Mouse (Mus musculus) layer of hippocampus, postnatal 14 days (tissue): ENCODE results near the gene Mapk1ip1. TPM values are rescaled to one million over a fixed set of nuclear protein-coding genes. Genes with fewer than 3 reads are reported as not detected.

Experiments
- DNase-seq, 2 experiments: peaks; one replicate each; pipeline ENCODE4 v3.0.0; 2021 to 2022; ENCODE audit warnings: low spot score in 2 of 2, mixed read lengths in 1 of 2
- long read RNA-seq, 2 experiments: library from polyadenylated mRNA; stranded (forward); transcript quantifications; one replicate each; pipeline ENCODE4 v2.0.0; 2021
- total RNA-seq, 2 experiments: library from RNA; stranded (reverse); gene quantifications; 2 replicates each; pipeline ENCODE4 v1.2.3; 2021

Gene Mapk1ip1
- 10 to 100 TPM; 41.6 to 42.3 TPM for total RNA-seq
- long read RNA-seq, experiment 1, transcript Mapk1ip1-201 (2 exons, 1,502 nt), result major isoform, 24 of 34 reads
- long read RNA-seq, experiment 1, partial matches to known transcripts, result 4 of 34 reads
- long read RNA-seq, experiment 1, other reads (novel, unspliced or antisense), result 2 of 34 reads
- long read RNA-seq, experiment 2, transcript Mapk1ip1-202 (2 exons, 1,350 nt), result minor isoform, 6 of 49 reads
- long read RNA-seq, experiment 2, transcript Mapk1ip1-201 (2 exons, 1,502 nt), result major isoform, 33 of 49 reads
- long read RNA-seq, experiment 2, partial matches to known transcripts, result 8 of 49 reads
- long read RNA-seq, experiment 2, other reads (novel, unspliced or antisense), result 2 of 49 reads

GRCm38 (mm10) chr7:138845544-138846391, at the start of gene Mapk1ip1, which contains the start of gene Ppp2r2d:
TSS of gene Mapk1ip1 (minus strand) at chr7:138846273.
TSS of gene Ppp2r2d (plus strand) at chr7:138846079.
- DNase-seq, result peak; percentile 95 to 96

GRCm38 (mm10) chr7:138885365-138886289, 39.6 kb upstream of the Mapk1ip1 start:
- DNase-seq, result no peak

GRCm38 (mm10) chr7:138883724-138884123, 37.7 kb upstream of the Mapk1ip1 start:
- no peak for DNase-seq

DNA sequence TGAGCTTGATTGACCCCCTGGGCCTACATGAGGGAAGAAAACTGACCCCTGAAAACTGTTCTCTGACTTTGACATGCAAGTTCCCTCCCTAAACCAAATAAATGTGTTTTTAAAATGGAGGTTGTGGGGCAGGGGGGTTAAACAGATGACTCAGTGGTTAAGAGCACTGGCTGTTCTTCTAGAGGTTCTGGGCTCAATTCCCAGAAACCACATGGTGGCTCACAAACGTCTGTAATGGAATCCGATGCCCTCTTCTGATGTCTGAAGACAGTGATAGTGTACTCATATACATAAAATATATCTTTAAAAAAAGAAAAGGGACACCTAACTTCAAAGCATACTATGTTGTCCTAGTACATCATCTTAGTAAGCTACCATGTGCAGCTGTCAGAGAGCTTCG, 29.0 kb upstream of the Mapk1ip1 start:
- DNase-seq, result no peak

GRCm38 (mm10) chr7:138872956-138873355, 26.9 kb upstream of the Mapk1ip1 start:
- no peak for DNase-seq

DNA sequence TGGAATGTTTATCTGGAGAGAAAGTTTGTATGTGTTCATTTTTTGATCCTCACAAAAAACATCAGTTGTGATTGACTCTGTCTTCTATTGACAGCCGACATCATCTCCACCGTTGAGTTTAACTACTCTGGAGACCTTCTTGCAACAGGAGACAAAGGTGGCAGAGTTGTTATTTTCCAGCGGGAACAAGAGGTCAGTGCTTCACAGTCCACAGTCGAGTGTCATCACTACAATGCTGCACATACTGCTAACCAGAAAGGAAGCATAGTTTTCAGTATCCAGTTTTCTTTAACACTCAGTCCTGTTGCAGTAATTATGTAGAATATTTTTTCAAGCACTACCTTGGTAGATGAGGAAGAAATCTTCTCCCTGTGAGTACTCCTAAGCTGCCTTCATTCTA, 22.2 kb upstream of the Mapk1ip1 start:
- DNase-seq, result no peak

GRCm38 (mm10) chr7:138867286-138867685, 21.2 kb upstream of the Mapk1ip1 start:
- DNase-seq, result no peak

DNA sequence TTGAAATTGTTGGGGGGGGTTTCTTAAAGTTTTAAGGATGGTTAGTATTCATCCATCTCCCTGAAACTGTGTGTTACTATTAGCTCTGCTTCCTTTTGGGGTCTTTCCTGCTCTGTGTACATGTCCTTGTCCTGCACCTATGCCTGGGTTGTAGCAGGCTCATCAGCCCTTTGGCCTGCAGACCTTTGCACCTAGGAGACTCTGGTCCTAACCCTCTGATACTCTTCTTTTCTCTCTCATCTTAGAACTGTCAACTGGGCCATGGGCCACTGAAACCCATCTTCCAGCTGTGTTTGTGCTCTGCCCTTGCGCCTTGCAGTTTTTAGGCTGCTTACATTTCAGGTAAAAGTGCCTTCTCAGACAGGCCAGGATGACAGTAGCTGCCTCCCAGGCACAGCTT, 18.7 kb upstream of the Mapk1ip1 start:
- no peak for DNase-seq

DNA sequence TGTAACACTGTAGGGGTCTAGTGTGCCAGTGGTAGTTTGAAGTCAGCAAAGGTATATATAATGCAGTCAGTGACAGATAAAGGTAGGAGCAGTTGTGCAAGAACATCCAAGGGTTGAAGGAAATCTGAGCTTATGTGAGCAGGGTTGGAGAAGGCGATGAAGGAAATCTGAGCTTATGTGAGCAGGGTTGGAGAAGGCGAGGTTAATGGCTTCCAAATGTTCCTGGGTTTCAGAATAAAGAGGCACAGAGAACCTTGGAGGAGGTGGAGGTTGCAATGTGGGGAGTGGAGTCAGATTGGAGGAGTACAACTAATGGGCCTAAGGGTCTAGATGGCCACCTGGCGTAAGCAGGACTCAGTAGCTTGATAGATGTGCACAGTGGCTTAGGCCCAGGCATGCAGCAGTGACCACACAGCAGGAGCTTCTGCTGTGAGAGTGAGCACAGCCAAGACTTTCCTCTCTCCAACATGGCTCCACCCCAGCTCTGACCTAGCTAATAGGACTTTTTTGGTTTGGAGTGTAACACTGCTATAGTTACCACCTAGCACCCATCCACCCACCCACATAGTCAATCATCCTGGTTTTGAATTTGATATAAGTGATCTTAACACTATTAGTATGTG, 18.0 kb upstream of the Mapk1ip1 start:
- DNase-seq, result no peak

- DNase-seq, result no peak
Observed at GRCm38 (mm10) chr7:138856670-138857069, 10.6 kb upstream of the Mapk1ip1 start.

- no peak for DNase-seq
Observed at GRCm38 (mm10) chr7:138854201-138854600, 8.1 kb upstream of the Mapk1ip1 start.

DNA sequence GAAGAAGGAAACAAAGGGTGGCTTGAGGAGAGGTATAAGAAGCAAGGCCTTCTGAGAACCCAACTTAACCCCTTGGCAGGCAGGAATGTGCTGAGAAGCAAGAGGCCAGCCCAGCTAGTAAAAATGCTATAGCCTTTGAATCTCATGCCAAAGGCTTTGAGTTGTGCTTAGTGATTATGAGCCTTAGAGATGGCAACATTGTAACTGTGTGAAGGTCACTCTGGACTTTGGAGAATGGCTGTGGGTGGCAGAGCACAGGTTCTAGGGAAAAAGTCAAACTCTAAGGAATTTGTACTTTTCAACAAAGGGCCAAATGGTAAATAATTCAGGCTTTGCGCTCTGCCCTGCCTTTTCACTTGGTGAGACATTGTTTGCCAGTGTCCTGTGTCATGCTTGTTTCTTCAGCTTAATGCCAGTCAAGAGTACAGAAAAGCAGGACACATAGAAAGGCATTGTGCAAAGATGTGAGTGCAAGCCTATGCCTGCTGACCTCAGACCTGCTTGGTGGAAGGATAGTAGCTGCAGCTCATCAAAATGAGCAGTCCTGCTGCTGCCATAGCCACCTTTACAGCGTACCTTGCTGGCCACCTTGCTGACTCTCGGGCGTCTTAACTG, 7.5 kb upstream of the Mapk1ip1 start:
- no peak for DNase-seq

DNA sequence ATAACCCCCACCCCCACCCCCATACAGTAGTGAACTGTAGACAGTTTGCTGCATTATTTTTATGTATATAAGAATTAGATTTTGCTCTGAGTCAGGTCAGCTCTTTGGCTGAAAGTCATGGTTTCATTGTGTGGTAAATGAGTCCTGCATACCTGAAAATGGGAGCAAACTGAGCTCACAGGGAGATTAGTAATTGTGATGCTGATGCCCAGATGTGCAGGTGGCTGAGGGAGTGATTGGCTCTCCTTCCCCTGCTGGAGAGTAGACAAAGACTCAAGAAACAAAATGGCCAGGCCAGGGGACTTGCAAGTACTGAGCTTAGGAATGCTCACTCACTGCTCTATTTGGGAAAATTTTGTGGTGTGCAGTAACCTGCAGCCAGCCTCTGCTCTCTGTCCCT, 4.0 kb upstream of the Mapk1ip1 start:
- no peak for DNase-seq

GRCm38 (mm10) chr7:138848028-138848920, 2.2 kb upstream of the Mapk1ip1 start:
- DNase-seq, result no peak

- DNase-seq, result no peak
Observed at GRCm38 (mm10) chr7:138847316-138848027, 1.4 kb upstream of the Mapk1ip1 start.

GRCm38 (mm10) chr7:138846502-138846991, 474 bp upstream of the Mapk1ip1 start:
- DNase-seq, result no peak

GRCm38 (mm10) chr7:138845111-138845510, 962 bp downstream of the Mapk1ip1 start:
- no peak for DNase-seq

GRCm38 (mm10) chr7:138843421-138843820, 2.7 kb downstream of the Mapk1ip1 start:
- no peak for DNase-seq
